Comparison of ENCODE assay signal across 9 mouse cellular contexts in the genomic region with DNA sequence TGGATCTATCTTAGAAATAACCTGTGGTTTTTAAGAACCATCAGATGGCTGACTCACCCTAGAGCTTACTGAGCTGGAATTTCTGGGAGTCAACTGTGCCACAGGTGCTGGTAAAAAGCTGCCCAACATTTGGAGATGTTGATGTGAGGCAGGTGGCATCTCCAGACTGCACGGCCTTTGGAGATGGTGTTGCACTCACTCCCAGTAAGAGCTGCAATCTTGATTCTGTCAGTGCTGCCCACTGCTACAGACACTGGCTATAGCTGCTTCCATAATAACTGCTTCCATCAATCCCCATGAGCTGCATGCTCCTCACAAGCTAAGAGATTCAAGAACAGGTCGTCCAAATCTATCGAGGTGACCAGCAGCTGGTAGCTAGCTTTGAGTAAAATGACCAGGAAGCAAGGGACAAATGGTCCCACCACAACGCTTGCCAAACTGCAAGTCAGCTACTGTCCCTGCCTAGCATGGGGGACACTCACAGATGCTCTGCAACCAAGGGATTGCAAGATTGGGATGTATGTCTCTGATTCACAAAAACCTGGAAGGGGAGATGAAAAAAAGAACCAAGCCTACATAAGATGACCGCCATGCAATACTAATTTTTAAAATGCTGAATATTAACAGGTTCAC. TPM values are rescaled to one million over a fixed set of nuclear protein-coding genes. Genes with fewer than 3 reads are reported as not detected.
DNase-seq lines count a peak whose midpoint lies in the region; ATAC-seq and TF ChIP-seq lines count a peak whose summit lies in the region.
"Had no signal": no experiment of that assay in that cellular context is flagged by ENCODE, and none has a peak within 500 bp of the region (broad histone marks: within the 10 kb centered on the region; RNA-seq: fewer than 3 reads in every experiment).

No protein-coding gene starts in this region.

- no peak for DNase-seq in heart, postnatal 25 days (ENCODE audit: low spot score)
- DNase-seq in G1E (ENCODE audit: low spot score), result no peak
- no peak for DNase-seq in forebrain, postnatal 0 days
- DNase-seq in midbrain, embryonic 10.5 days (ENCODE audit: low spot score), result no peak
- DNase-seq in thymus, postnatal 4 days, result no peak
- no peak for DNase-seq in urinary bladder, postnatal 25 days (ENCODE audit: low spot score)
- no peak for DNase-seq in frontal cortex, adult 2 months (ENCODE audit: extremely low spot score in 1 of 2, low spot score in 1 of 2)

- intact Hi-C loops in heart, postnatal 25 days (cut with DNase I), result loop anchor here (5.0 to 10.0 kb wide), 2 partner anchors 86 to 184 kb away; partner anchors contain the start of genes Cdnf, Gm45902 and Hspa14

- TF ChIP-seq CTCF in G1E (IDR thresholded peaks at IDR 0.05; ENCODE audit: low read depth, low read length), result no peak
- TF ChIP-seq CTCF in forebrain, postnatal 0 days (IDR thresholded peaks at IDR 0.05; ENCODE audit: low read depth), result no peak

- H3K4me1 ChIP-seq in heart, embryonic 14.5 days (ENCODE audit: control insufficient read depth in 2 of 2, insufficient read depth in 2 of 2, low read length in 2 of 2), result peaks cover 6 to 12% of the 10 kb centered on the region in 2 experiments
- peaks cover 26% of the 10 kb centered on the region for H3K4me1 ChIP-seq in G1E (ENCODE audit: insufficient read depth, low read depth, low read length)
- peaks cover 10% of the 10 kb centered on the region for H3K4me1 ChIP-seq in forebrain, postnatal 0 days (ENCODE audit: insufficient read depth)
- peaks cover 21% of the 10 kb centered on the region for H3K4me1 ChIP-seq in midbrain, embryonic 10.5 days

- H3K4me2 ChIP-seq in heart, embryonic 14.5 days (ENCODE audit: low read length), result peak overlapping the region; percentile 79
- H3K4me2 ChIP-seq in forebrain, postnatal 0 days (ENCODE audit: low read depth), result peak overlapping the region; percentile 70

- 71% methylated on average over 5 of the region's 5 CpGs for WGBS in heart, embryonic 14.5 days
- WGBS in forebrain, postnatal 0 days, result 80% methylated on average over 5 of the region's 5 CpGs
- 86% methylated on average over 5 of the region's 5 CpGs for WGBS in midbrain, embryonic 10.5 days

- no peak for ATAC-seq in heart, embryonic 14.5 days (ENCODE audit: insufficient number of reproducible peaks, insufficient read depth, low FRiP score, low read depth)
- ATAC-seq in G1E (ENCODE audit: extremely low read depth, insufficient number of reproducible peaks, low FRiP score, poor library complexity, severe bottlenecking), result no peak
- no peak for ATAC-seq in forebrain, postnatal 0 days
- ATAC-seq: activated CD4-positive, CD25-positive, alpha-beta regulatory T cell, adult 4 months had no signal

- H3K9me3 ChIP-seq in heart, embryonic 14.5 days (ENCODE audit: control insufficient read depth, low read length), result no peaks in the 10 kb centered on the region
- H3K9me3 ChIP-seq in G1E (replicated peaks), result no peaks in the 10 kb centered on the region
- no peaks in the 10 kb centered on the region for H3K9me3 ChIP-seq in forebrain, postnatal 0 days (ENCODE audit: low read length)
- no peaks in the 10 kb centered on the region for H3K9me3 ChIP-seq in midbrain, embryonic 10.5 days (replicated peaks)

- 0 out of 2 replicates have a peak overlapping the region, but pooled peaks have one; percentile 27 for H3K9ac ChIP-seq in heart, embryonic 14.5 days (ENCODE audit: low read length)
- H3K9ac ChIP-seq in forebrain, postnatal 0 days, result peak overlapping the region; percentile 80; the same call in 1 of the 2 replicates

- peak overlapping the region in 1 of 2 experiments; percentile 63; a peak in 1 of 4 replicates for H3K4me3 ChIP-seq in heart, embryonic 14.5 days (ENCODE audit: control insufficient read depth in 1 of 2, insufficient read depth in 1 of 2, low read depth in 1 of 2, low read length in 2 of 2)
- peak overlapping the region; percentile 82 for H3K4me3 ChIP-seq in G1E (ENCODE audit: low read depth, low read length)
- peak overlapping the region; percentile 63 for H3K4me3 ChIP-seq in forebrain, postnatal 0 days (ENCODE audit: low read depth, low read length)
- peak overlapping the region; percentile 78 for H3K4me3 ChIP-seq in midbrain, embryonic 10.5 days

- H3K36me3 ChIP-seq in heart, embryonic 14.5 days (ENCODE audit: control insufficient read depth, insufficient read depth, low read length), result peaks cover 37% of the 10 kb centered on the region
- H3K36me3 ChIP-seq in G1E (replicated peaks), result peaks cover 43% of the 10 kb centered on the region
- H3K36me3 ChIP-seq in forebrain, postnatal 0 days (ENCODE audit: insufficient read depth), result peaks cover 24% of the 10 kb centered on the region
- H3K36me3 ChIP-seq in midbrain, embryonic 10.5 days, result peaks cover 34% of the 10 kb centered on the region

- H3K27ac ChIP-seq in heart, embryonic 14.5 days (replicated peaks in 1 of 2; ENCODE audit: control insufficient read depth in 1 of 2, insufficient read depth in 1 of 2, low read depth in 2 of 2, low read length in 2 of 2), result no peak overlapping the region
- peak overlapping the region; percentile 90; the same call in 1 of the 2 replicates for H3K27ac ChIP-seq in forebrain, postnatal 0 days (ENCODE audit: low read depth, low read length)
- H3K27ac ChIP-seq in midbrain, embryonic 10.5 days (replicated peaks), result no peak overlapping the region

- H3K27me3 ChIP-seq in heart, embryonic 14.5 days (ENCODE audit: control insufficient read depth, insufficient read depth, low read length), result no peaks in the 10 kb centered on the region
- H3K27me3 ChIP-seq in G1E (ENCODE audit: insufficient read depth, low read length), result 0 out of 2 replicates have a peak, but pooled peaks cover 2% of the 10 kb centered on the region
- 0 out of 2 replicates have a peak, but pooled peaks cover 5% of the 10 kb centered on the region for H3K27me3 ChIP-seq in forebrain, postnatal 0 days (ENCODE audit: insufficient read depth, low read length)
- H3K27me3 ChIP-seq in midbrain, embryonic 10.5 days (ENCODE audit: low read depth, poor library complexity, severe bottlenecking), result peaks cover 9% of the 10 kb centered on the region

RNA-seq across cellular contexts. Expression of gene Rpp38, which starts 1.3 kb away (rescaled TPM):
- 12.5 and 12.8 TPM in 2 replicates for polyA plus RNA-seq in heart, embryonic 14.5 days (2014; fragmentation: Nextera tagmentation; extraction: Ambion mirVana)
- total RNA-seq in heart, postnatal 25 days (2021), result 1 to 10 TPM; 3.8 to 4.1 TPM
- total RNA-seq in G1E (2014; fragmentation: Nextera tagmentation) (50.0 and 55.7 TPM in 2 replicates), G1E (2017) (19.1 and 22.9 TPM in 2 replicates)
- 1.3 and 2.6 TPM in 2 replicates for polyA plus RNA-seq in G1E (2012)
- 11.8 and 13.5 TPM in 2 replicates for total RNA-seq in forebrain, postnatal 0 days (2014; rRNA removed)
- 9.4 and 9.8 TPM in 2 replicates for polyA plus RNA-seq in forebrain, postnatal 0 days (2015; fragmentation: Nextera tagmentation; extraction: Ambion mirVana)
- polyA plus RNA-seq in midbrain, embryonic 10.5 days (2016; fragmentation: Nextera tagmentation; extraction: Ambion mirVana), result 23.4 and 23.5 TPM in 2 replicates
- 11.4 and 13.5 TPM in 2 replicates for polyA plus RNA-seq in frontal cortex, adult 2 months (2012; rRNA removed)

RNA-seq across cellular contexts. Expression of gene Acbd7, which starts 4.8 kb away (rescaled TPM):
- 0.70 and 0.85 TPM in 2 replicates for polyA plus RNA-seq in heart, embryonic 14.5 days (2014; fragmentation: Nextera tagmentation; extraction: Ambion mirVana)
- under 1 TPM in 1 of 2 experiments, not detected in 1; 0.56 TPM for total RNA-seq in heart, postnatal 25 days (2021)
- total RNA-seq in G1E (2014; fragmentation: Nextera tagmentation) (not detected in 2 replicates), G1E (2017) (0.33 and 0.87 TPM in 2 replicates)
- polyA plus RNA-seq in G1E (2012), result not detected in 2 replicates
- 4.1 TPM in 1 of 2 replicates, not detected in the other for total RNA-seq in forebrain, postnatal 0 days (2014; rRNA removed)
- polyA plus RNA-seq in forebrain, postnatal 0 days (2015; fragmentation: Nextera tagmentation; extraction: Ambion mirVana), result 4.3 and 5.7 TPM in 2 replicates
- 0.41 TPM in 1 of 2 replicates, not detected in the other for polyA plus RNA-seq in midbrain, embryonic 10.5 days (2016; fragmentation: Nextera tagmentation; extraction: Ambion mirVana)
- polyA plus RNA-seq in frontal cortex, adult 2 months (2012; rRNA removed), result 5.3 and 6.1 TPM in 2 replicates
- polyA plus RNA-seq: activated CD4-positive, CD25-positive, alpha-beta regulatory T cell, adult 4 months had no signal

RNA-seq across cellular contexts. Expression of gene Nmt2, which starts 47.2 kb away (rescaled TPM):
- polyA plus RNA-seq in heart, embryonic 14.5 days (2014; fragmentation: Nextera tagmentation; extraction: Ambion mirVana), result 30.2 and 34.9 TPM in 2 replicates
- 1 to 10 TPM; 9.2 to 9.9 TPM for total RNA-seq in heart, postnatal 25 days (2021)
- 24.6 and 25.3 TPM in 2 replicates for total RNA-seq in G1E (2014; fragmentation: Nextera tagmentation)
- total RNA-seq in G1E (2017), result 34.9 and 39.8 TPM in 2 replicates
- 9.4 and 10.5 TPM in 2 replicates for polyA plus RNA-seq in G1E (2012)
- total RNA-seq in forebrain, postnatal 0 days (2014; rRNA removed), result 92.8 and 94.0 TPM in 2 replicates
- 80.4 and 101 TPM in 2 replicates for polyA plus RNA-seq in forebrain, postnatal 0 days (2015; fragmentation: Nextera tagmentation; extraction: Ambion mirVana)
- polyA plus RNA-seq in midbrain, embryonic 10.5 days (2016; fragmentation: Nextera tagmentation; extraction: Ambion mirVana), result 67.1 and 68.4 TPM in 2 replicates
- 55.5 and 65.1 TPM in 2 replicates for polyA plus RNA-seq in frontal cortex, adult 2 months (2012; rRNA removed)
